Mouse (Mus musculus): ENCODE results near the gene Gjc1.

Gene Gjc1

GRCm38 (mm10) chr11:102819021-102819782, at the start of gene Gjc1:
Gjc1 (minus strand) TSS chr11:102819700.
- DNase-seq (ENCODE audit: low spot score) = no peak

GRCm38 (mm10) chr11:102864272-102864671, 44.8 kb upstream of the Gjc1 start:
- no peak for DNase-seq (ENCODE audit: low spot score)

- DNase-seq (ENCODE audit: low spot score) = no peak
Observed at GRCm38 (mm10) chr11:102859933-102860332, 40.4 kb upstream of the Gjc1 start.

DNA sequence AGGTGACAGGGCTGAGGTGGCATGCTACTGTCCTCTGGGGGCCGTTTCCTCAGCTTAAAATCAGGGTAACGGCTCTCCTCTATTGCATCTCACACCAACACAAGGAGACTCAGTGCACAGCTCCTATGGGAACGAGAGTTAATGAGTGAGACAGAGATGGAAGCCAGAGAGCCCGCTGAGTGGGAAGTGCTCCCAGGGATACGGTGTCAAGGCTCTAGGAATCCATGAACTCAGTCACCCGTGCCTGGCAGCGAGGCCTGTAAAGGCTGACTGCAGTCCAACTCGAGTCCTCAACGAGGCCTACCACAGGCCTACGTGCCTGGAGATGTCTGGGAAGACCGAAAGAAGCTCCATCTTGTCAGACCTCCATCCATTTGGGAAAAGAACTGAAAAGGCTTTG, 39.5 kb upstream of the Gjc1 start:
- no peak for DNase-seq (ENCODE audit: low spot score)

GRCm38 (mm10) chr11:102855941-102856340, 36.4 kb upstream of the Gjc1 start:
- no peak for DNase-seq (ENCODE audit: low spot score)

- DNase-seq (ENCODE audit: low spot score) = no peak
Observed at GRCm38 (mm10) chr11:102853760-102854159, 34.3 kb upstream of the Gjc1 start.

- peak; percentile 8 for DNase-seq (ENCODE audit: low spot score)
Observed at GRCm38 (mm10) chr11:102851883-102852282, 32.4 kb upstream of the Gjc1 start.

DNA sequence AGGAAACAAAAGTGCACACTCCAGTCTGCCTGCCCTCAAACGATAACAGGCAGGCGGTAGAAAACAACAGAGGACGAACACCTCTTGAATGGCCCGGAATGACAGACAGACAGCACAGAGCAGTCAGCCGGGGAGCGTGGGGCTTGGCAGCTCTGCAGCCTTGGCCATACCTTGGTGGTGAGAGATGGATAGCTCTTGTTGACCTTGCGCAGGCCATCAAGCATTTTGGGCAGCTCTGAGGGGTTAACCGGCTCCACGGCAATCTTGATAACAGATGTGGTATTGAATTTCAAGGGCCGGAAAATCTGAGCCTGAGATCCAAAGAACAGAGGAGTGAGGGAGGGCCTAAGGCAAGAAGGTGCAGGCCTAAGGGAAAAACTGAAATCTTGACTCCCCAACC, 26.4 kb upstream of the Gjc1 start:
- no peak for DNase-seq (ENCODE audit: low spot score)

GRCm38 (mm10) chr11:102838616-102839150, 19.2 kb upstream of the Gjc1 start:
- DNase-seq (ENCODE audit: low spot score) = no peak

DNA sequence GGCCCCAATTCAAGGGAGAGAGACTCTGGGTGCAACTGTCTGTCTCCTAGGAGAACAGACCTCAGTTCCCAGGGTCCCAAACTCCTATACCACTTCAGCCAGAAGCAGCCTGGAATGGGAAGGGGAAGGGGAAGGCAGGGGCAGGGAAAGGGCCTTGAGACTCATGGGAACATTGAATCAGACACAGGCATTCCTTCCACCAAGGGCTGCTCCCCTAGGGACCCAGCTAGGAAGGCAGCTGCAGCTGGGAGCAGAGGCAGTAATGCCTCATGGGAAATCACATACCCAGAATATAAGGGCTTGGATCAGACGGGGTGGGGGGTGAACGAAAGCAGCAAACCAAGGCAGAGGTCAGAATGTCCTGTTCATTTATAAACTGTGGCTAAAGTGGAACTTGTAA, 18.6 kb upstream of the Gjc1 start:
- DNase-seq (ENCODE audit: low spot score) = no peak

GRCm38 (mm10) chr11:102837385-102837784, 17.9 kb upstream of the Gjc1 start:
- no peak for DNase-seq (ENCODE audit: low spot score)

DNA sequence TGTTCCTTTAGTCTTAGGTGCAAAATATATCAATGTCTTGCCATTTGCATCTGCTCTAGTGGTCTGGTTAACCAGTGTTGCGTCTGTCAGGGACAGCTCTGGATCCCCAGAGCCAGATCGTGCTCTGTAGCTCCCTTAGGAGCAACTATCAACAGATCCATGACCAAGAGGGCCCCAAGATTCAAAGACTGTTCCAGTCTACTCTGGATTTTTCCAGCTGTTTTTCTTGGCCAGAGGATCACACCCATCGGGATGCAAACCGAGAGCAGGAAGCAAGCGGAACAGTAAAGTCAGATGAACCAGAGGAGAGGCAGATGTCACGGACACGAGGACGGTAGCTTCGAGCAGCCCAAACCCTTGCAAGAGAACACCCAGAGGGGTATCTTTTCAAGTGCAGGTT, 16.6 kb upstream of the Gjc1 start:
- no peak for DNase-seq (ENCODE audit: low spot score)

DNA sequence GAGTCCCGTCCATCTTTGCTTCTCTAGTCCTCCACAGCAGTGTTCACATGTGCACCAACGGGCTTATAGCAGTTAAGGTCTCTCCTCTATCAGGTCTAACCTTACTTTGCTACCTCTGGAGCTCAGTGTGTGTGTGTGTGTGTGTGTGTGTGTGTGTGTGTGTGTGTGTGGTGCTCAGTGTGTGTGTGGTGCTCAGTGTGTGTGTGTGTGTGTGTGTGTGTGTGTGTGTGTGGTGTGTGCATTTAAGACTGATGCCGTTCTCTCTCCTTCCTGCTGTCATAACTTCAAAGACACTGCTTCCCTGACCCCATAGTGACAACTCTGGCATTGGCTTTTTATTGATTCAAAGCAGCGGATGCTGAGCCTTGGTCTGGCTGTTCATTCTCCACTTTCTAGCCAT, 16.0 kb upstream of the Gjc1 start, which contains the start of gene Higd1b:
Gene Higd1b (plus strand): TSS at position 301 of the 400 bp plus-strand sequence.
- no peak for DNase-seq (ENCODE audit: low spot score)

DNA sequence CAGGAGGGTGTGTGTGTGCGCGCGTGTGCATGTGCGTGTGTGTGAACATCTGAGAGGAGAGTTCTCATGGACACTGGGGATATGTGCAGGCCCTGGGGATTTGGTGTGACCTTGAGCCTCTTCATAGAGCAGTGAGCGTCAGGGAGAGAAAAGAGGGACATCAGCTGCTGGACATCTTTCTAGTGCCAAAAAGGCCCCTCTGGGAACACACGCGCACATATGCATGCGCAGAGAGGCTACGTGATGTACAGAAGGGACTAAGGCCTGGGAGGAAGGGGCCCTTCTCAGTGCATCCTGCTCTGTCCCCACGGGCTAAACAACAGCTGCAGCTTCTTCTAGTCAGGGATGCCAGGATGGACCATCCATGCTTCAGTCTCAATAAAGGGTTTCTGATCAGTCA, 14.7 kb upstream of the Gjc1 start:
- no peak for DNase-seq (ENCODE audit: low spot score)

DNA sequence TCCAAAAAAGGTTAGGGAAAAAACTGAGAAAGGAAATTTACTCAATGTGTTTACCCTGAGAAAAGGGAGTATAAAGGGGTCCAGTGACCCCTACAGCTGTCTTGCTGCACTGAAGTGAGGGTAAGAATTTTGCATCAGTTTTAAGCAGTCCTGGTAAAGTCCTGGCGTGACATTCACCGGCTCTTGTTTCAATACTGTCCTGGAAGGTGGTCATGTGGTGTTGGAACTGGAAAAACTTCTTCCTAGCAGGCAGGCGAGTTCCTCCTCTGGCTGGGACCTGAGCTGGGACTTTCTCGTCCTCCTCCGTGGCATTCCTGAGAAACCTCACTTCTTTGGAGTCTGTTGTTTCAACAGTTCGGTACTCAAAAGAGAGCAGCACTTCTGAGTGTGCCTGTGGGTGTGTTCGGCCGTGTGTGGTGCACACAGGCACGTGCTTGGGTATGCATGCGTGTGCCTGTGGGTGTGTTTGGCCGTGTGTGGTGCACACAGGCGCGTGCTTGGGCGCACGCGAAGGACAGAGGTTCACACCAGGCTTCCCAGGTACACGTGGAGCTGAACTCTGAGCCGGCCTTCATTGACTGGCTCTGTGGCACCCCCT, 13.3 kb upstream of the Gjc1 start:
- no peak for DNase-seq (ENCODE audit: low spot score)

DNA sequence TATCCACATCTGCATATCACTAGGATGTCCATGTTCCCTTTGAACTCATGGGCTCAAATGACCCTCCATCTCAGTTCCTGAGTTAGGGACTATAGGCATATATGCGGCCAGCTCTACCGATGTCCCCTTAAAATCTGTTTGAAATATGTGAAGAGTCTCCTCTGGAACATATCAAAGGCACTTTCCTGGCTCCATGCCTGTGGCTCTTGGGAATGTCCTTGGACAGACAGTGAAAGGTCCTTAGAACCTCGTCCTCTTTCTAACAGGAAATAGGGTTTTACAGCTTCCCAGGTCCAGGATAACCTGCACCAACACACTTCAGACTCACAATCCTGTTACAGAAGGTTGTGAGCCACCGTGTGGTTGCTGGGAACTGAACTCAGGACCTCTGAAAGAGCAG, 10.8 kb upstream of the Gjc1 start:
- DNase-seq (ENCODE audit: low spot score) = no peak

DNA sequence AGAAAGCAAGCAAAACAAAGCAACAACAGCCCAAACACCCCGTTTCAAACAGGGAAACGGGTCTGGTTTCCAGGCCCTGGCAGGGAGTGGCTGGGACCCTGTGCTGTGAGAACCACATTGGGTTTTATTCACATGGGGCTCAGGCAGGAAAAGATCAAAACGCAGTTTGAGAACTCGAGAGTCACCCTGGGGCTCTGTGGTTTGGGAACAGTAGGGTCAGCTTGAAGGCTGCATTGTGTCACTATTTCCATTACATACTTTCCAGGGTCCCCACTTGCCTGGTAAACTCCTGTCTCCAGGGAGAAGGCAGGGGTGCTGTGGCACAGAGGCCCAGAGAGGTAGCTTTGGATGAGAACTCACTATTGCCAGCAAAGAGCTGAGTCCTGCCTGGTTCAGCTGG, 7.6 kb upstream of the Gjc1 start:
- no peak for DNase-seq (ENCODE audit: low spot score)

DNA sequence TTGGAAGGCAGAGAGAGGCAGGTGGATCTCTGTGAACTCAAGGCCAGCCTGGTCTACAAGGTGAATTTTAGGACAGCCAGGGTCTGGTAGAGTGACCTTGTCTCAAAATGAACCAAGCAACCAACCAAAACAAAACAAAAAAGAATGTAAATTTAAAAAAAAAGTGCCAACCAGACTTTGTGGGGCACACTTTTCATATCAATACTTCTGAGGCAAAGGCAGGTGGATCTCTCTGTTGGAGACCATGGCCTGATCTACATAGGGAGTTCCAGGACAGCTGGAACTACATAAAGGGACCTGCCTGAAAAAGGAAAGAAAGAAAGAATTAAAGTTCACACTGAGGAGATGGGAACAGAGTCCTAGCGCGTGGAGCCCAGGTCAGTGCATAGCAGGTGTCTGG, 7.0 kb upstream of the Gjc1 start:
- DNase-seq (ENCODE audit: low spot score) = no peak

GRCm38 (mm10) chr11:102821231-102821630, 1.7 kb upstream of the Gjc1 start:
- no peak for DNase-seq (ENCODE audit: low spot score)

GRCm38 (mm10) chr11:102820432-102820831, 932 bp upstream of the Gjc1 start:
- DNase-seq (ENCODE audit: low spot score) = no peak

DNA sequence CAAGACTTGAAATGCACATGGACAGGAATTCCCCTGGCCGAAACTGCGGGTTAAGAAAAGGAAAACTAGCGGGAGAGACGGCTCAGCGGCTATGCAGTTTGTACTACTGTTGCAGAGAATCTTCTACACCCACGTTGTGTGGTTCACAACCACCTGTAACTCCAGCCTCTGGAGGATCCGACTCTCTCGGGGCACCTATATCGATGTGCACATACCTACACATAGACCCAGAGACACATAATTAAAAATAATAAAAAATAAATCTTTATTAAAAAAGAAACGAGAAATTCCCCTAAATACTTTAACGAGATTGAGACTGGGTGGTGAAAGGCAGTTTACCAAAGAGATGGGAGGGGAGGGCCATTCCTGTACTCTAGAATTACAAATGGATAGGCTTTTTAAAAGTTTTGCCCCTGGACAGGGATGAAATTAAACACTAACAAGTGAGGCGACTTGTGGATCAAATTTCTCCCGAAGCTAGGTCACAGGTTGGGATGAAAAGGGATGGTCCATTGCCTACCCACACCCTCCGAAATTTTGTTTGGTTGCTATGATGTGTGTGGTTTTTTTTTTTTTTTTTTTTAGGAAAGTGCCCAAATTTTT, 384 bp upstream of the Gjc1 start:
- DNase-seq (ENCODE audit: low spot score) = no peak

GRCm38 (mm10) chr11:102818121-102819020, 1.1 kb downstream of the Gjc1 start:
- DNase-seq (ENCODE audit: low spot score) = no peak
